Mouse (Mus musculus) neutrophil, adult 65 days (primary cell): ENCODE results near the gene Pcf11. TPM values are rescaled to one million over a fixed set of nuclear protein-coding genes. Genes with fewer than 3 reads are reported as not detected.

Experiments used
- total RNA-seq: library from RNA; stranded (reverse); gene quantifications from 2 replicates; pipeline ENCODE4 v1.2.4, GENCODE M21; 2023

The Pcf11 gene
- total RNA-seq: 174 and 187 TPM in 2 replicates

DNA sequence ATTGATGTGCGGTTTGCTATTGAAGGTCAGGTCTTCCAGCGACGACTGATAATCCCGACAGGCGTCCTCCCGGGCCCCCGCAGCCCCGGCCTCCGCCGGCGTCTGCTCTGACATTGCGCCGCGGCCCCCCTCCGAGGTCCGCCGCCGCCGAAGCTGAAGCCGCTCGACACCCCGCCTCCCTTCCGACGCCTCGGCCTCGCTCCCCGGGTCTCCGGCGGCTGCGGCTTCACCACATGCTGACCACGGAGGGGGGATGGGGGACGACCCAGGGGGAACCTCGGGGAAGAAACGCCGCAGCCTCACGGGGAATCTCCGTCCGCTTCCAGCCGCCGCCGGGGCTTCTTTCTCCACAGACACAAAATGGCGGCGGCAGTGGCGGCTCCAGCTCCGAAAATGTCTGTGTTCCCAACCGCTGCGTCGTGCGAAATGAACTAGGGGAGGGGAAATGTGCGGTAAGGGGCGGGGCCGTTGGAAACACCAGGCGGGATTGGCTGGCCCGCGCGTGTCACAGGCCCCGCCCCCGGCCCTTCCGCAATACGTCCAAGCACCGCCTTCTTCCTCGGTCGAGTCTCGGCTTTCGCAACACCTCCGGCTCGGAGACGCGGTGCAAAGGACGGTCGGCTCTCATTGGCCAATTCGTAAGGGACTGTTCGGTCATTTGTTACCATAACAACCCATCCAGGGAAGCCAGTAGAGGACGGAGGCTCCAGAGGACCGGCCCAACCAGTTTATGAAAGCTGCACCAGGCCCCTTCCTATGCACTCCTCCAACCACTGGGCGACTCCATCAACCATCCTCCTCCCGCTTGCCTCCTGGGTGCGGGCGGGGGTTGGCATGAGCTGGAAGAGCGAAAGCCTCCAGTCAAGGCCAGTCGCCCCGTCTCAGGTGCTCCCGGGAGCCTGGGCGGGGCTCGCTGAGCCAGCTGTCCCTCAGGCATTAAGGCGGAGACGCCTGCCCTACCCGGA is at the start of gene Pcf11:
TSS of gene Pcf11 (minus strand) at position 428 of the 965 bp plus-strand sequence.

DNA sequence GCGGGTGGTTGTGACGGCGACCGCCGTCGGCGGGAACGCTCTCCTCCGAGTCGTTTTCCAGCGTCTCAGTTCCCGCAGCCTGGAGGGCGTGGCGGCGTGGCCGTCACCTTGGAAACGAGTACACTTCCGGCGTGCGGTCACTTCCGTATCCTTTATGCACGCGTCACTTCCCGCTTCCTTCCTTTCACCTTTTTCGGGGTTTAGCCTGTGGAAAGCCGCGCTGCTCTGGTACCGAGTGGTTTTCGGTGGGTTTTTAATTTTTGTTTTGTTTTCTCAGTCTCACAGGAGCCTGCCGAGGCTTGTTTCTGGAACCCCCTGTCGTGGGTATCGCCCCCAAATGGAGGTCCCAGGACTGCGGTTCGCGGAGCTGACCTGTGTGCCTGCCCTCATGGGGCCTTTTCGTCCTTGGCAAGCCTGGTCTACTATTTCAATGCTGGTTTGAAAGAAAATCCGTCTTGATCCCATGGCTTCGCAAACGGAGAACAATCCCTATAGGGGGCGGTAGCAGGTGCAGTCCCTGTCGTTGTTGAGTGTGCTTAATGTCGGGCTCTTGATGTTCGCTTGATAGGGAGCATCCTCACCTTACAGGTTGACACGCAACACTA is 32.6 kb downstream of the Pcf11 start, which contains the start of gene Ankrd42:
TSS of gene Ankrd42 (minus strand) at position 122 of the 605 bp plus-strand sequence.

Other genes with a start within 250 kb of the Pcf11 start
- gene Ccdc90b, start 108.8 kb downstream of the Pcf11 start, total RNA-seq: 2.2 and 2.9 TPM in 2 replicates
- 0.36 and 1.1 TPM in 2 replicates for gene Ankrd42, start 32.8 kb downstream of the Pcf11 start, total RNA-seq
- gene Rab30, start 71.7 kb upstream of the Pcf11 start, total RNA-seq: not detected in 2 replicates
- 4.9 and 6.0 TPM in 2 replicates for gene Ddias, start 204.3 kb upstream of the Pcf11 start, total RNA-seq
- gene Prcp, start 204.5 kb upstream of the Pcf11 start, total RNA-seq: 21.6 and 21.7 TPM in 2 replicates